Mouse (Mus musculus) cortical plate, adult 2 months (tissue): ENCODE measurements around the gene Vps45.
A peak's percentile ranks its signal among the peaks of the same experiment; 100 is the strongest.

Experiments used
- CTCF ChIP-seq: fragments of 200-500 bp; IDR thresholded peaks from 2 replicates; pipeline ENCODE4 v1.5.1; 2011; ENCODE audit warnings: mild to moderate bottlenecking, control low read depth, low read length; ENCODE audit not compliant: insufficient read depth; ENCODE audit errors: extremely low read depth
- POLR2A ChIP-seq: fragments of 200-500 bp; IDR thresholded peaks from 2 replicates; pipeline ENCODE4 v1.6.1; 2011; ENCODE audit warnings: mild to moderate bottlenecking, low read length, control low read depth; ENCODE audit not compliant: insufficient read depth; ENCODE audit errors: extremely low read depth

GRCm38 (mm10) chr3:96104261-96105065 lies 46.2 kb upstream of the Vps45 start, which contains the start of gene Otud7b:
- TF ChIP-seq CTCF (no peak), POLR2A (0 out of 2 replicates have a peak, but pooled peaks have one; percentile 35)
